Mouse (Mus musculus) embryonic facial prominence, embryonic 14.5 days (tissue): ENCODE results near the gene 1810043G02Rik. TPM values are rescaled to one million over a fixed set of nuclear protein-coding genes. Genes with fewer than 3 reads are reported as not detected.
A peak's percentile ranks its signal among the peaks of the same experiment; 100 is the strongest.
"Not testable (repeated sequence)": the region's sequence is repeated elsewhere in the genome, so short reads cannot be mapped to it uniquely, and the experiment has no call there.

Experiments used
- ATAC-seq: fragments of 200-750 bp; cut with Nextera tagmentation; 2 replicates; pipeline ENCODE4 v1.8.0; 2017; ENCODE audit warnings: low read depth, moderate number of reproducible peaks, moderate TSS enrichment
- DNase-seq: peaks from one replicate; pipeline ENCODE4 v3.0.0-alpha.2; 2015; ENCODE audit warnings: low spot score
- H3K27ac ChIP-seq: fragments of 300-500 bp; sonication (generic); replicated peaks from 2 replicates; pipeline ENCODE4 v1.5.1; 2014; ENCODE audit warnings: low read depth, mild to moderate bottlenecking, low read length, moderate library complexity
- H3K27me3 ChIP-seq: fragments of 300-500 bp; sonication (generic); replicated peaks from 2 replicates; pipeline ENCODE4 v1.6.1; 2014; ENCODE audit warnings: low read length; ENCODE audit not compliant: control insufficient read depth, insufficient read depth
- H3K36me3 ChIP-seq: fragments of 300-500 bp; sonication (generic); 2 replicates; pipeline ENCODE4 v1.6.1; 2014; ENCODE audit warnings: low read length, mixed read lengths; ENCODE audit not compliant: control insufficient read depth, insufficient read depth
- H3K4me1 ChIP-seq: fragments of 300-500 bp; sonication (generic); 2 replicates; pipeline ENCODE4 v1.6.1; 2014; ENCODE audit warnings: antibody characterized with exemption, low read length; ENCODE audit not compliant: control insufficient read depth, insufficient read depth
- H3K4me2 ChIP-seq: fragments of 300-500 bp; sonication (generic); 2 replicates; pipeline ENCODE4 v1.6.1; 2014; ENCODE audit warnings: low read depth, mild to moderate bottlenecking, low read length, moderate library complexity, mixed read lengths
- H3K4me3 ChIP-seq: fragments of 300-500 bp; sonication (generic); 2 replicates; pipeline ENCODE4 v1.5.1; 2014; ENCODE audit warnings: low read depth, mild to moderate bottlenecking, low read length
- H3K9ac ChIP-seq: fragments of 300-500 bp; sonication (generic); 2 replicates; pipeline ENCODE4 v1.6.1; 2014; ENCODE audit warnings: low read depth, mild to moderate bottlenecking, low read length, moderate library complexity, mixed read lengths
- H3K9me3 ChIP-seq: fragments of 300-500 bp; sonication (generic); 2 replicates; pipeline ENCODE4 v1.6.1; 2016; ENCODE audit warnings: low read length; ENCODE audit not compliant: control insufficient read depth
- WGBS: fragments of 180-500 bp; shearing (Covaris S2); extraction: QIAGEN DNeasy Blood & Tissue Kit; methylation state at CpG from one replicate; pipeline ENCODE4 v1.1.7; 2014; 5-methylcytosine and 5-hydroxymethylcytosine counted together
- polyA plus RNA-seq: library from polyadenylated mRNA; unstranded; fragments of >200 nt; fragmentation: Nextera tagmentation; extraction: Ambion mirVana; gene quantifications from 2 replicates; pipeline ENCODE4 v1.2.1, GENCODE M21; 2014

The 1810043G02Rik gene
- polyA plus RNA-seq, 1 experiment from 2014 or later = 27.5 TPM

DNA sequence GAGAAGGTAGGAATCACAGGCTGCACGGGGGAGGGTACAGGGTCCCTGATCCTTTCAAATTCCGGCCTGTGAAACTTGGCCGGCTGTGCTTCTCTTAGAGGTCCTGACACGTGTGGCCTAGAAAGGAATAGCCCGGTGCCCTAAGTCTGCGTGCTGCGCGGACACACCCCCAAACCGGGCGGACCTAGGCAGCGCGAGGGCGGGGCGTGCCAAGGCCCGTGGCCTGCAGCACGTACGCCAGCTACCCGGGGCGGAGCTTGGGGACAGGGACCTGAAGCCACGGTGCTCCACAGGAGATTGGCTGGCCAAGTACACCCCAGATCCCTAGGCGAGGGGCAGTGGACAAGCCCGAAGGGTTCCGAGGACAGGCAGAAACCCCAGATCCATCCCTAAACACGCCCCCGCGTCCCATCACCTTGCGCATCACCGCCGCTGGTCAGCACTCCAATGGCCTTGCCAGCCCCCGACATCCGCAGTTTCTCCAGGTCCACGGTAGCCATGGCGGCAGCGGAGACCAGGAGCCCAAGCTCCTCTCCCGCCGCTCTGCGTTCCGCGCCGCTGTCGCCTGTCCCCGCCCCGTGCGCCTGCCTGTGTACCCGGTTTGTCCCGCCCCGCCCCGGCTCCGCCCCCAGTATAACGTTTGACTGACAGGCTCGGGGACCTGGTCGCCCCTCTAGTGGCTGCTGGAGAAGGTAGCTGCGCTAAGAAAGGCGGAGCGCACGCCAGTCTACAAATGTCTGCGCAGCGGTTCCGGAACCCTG lies 31.0 kb downstream of the 1810043G02Rik start:
- Histone ChIP-seq H3K4me1 (peaks cover 27% of the 10 kb centered on the region), H3K27me3 (no peaks in the 10 kb centered on the region), H3K4me2 (peak overlapping the region; percentile 82), H3K27ac (peak overlapping the region; percentile 96), H3K9me3 (no peaks in the 10 kb centered on the region), H3K4me3 (peak overlapping the region; percentile 86), H3K36me3 (peaks cover 10% of the 10 kb centered on the region; the same call in 1 of the 2 replicates), H3K9ac (peak overlapping the region; percentile 93)
- peak; percentile 97 for ATAC-seq
- WGBS = under 1% methylated on average over 42 of the region's 59 CpGs
- peak; percentile 96 for DNase-seq

DNA sequence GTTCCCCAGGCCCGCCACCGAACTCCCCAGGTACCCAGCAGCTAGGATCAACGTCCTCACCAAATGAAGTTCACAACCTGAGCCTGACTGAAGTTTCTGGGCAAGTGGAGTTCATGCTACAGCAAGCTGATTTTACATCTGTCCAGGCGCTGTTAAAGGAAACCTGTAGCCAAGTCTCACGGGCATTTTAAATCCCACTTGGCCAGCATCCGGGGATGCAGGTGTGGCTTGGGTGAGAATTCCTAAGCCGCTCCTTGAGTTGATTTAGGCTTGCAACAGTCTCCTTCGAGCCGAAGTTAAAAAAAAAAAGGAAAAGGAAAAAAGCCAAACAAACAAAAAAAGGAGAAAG lies 31.6 kb downstream of the 1810043G02Rik start, which contains the start of gene Pfkl:
TSS of gene Pfkl (minus strand) at position 139 of the 349 bp plus-strand sequence.
- peaks cover 27% of the 10 kb centered on the region for H3K4me1 ChIP-seq
- no peaks in the 10 kb centered on the region for H3K9me3 ChIP-seq
- H3K4me3 ChIP-seq = peak within 1 kb of the TSS; percentile 86
- peak within 1 kb of the TSS; percentile 93 for H3K9ac ChIP-seq
- peak within 1 kb of the TSS; percentile 82 for H3K4me2 ChIP-seq
- peaks cover 5% of the 10 kb centered on the region; the same call in 1 of the 2 replicates for H3K36me3 ChIP-seq
- ATAC-seq (peak; percentile 17; the same call in 1 of the 2 replicates), DNase-seq (no peak)
- WGBS = under 1% methylated on average over 9 of the region's 9 CpGs
- H3K27ac ChIP-seq = peak within 1 kb of the TSS; percentile 96
- H3K27me3 ChIP-seq = no peaks in the 10 kb centered on the region

DNA sequence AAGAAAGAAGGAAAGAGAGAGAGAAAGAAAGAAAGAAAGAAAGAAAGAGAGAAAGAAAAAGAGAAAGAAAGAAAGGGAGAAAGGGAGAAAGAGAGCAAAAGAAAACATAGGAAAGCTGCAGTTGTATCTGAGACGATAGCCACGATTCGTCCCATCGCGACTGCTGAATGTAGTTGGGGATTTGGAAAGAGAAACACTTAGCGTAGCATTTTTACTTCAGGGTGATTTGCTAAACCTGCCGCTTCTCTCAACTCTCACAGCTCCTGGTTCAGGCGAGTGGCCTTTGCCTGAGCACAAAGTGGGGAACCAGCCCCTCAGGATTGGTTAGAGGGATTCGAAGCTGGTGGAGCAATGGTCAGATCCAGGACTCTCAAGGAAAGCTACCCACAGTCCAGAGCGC lies 32.0 kb downstream of the 1810043G02Rik start:
- 16% methylated on average over 10 of the region's 10 CpGs for WGBS
- peaks cover 27% of the 10 kb centered on the region for H3K4me1 ChIP-seq
- ATAC-seq = no peak

DNA sequence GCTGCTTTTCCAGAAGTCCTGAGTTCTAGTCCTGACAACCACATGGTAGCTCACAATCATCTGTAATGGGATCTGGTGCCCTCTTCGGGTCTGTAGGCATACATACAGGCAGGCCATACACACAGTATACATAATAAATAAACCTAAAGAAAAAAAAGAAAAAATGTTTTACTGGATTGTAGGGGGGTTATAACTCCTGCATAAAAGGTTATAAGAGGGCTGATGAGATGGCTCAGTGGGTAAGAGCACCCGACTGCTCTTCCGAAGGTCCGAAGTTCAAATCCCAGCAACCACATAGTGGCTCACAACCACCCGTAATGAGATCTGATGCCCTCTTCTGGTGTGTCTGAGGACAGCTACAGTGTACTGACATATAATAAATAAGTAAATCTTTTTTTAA lies 32.8 kb downstream of the 1810043G02Rik start:
- not testable (repeated sequence) for DNase-seq, H3K27ac ChIP-seq, H3K9ac ChIP-seq, H3K9me3 ChIP-seq, H3K36me3 ChIP-seq, H3K4me3 ChIP-seq, H3K27me3 ChIP-seq, H3K4me2 ChIP-seq, ATAC-seq
- WGBS = 91% methylated on average over 5 of the region's 5 CpGs
- H3K4me1 ChIP-seq = peaks cover 27% of the 10 kb centered on the region

More for the DNA sequence above, 32.0 kb downstream of the 1810043G02Rik start:
- Histone ChIP-seq H3K27me3 (no peaks in the 10 kb centered on the region), H3K4me2 (peak overlapping the region; percentile 82), H3K9ac (no peak overlapping the region; the same call in 1 of the 2 replicates), H3K9me3 (no peaks in the 10 kb centered on the region), H3K27ac (no peak overlapping the region), H3K36me3 (peaks cover under 1% of the 10 kb centered on the region; the same call in 1 of the 2 replicates), H3K4me3 (peak overlapping the region; percentile 86)
- DNase-seq = peak; percentile 12

DNA sequence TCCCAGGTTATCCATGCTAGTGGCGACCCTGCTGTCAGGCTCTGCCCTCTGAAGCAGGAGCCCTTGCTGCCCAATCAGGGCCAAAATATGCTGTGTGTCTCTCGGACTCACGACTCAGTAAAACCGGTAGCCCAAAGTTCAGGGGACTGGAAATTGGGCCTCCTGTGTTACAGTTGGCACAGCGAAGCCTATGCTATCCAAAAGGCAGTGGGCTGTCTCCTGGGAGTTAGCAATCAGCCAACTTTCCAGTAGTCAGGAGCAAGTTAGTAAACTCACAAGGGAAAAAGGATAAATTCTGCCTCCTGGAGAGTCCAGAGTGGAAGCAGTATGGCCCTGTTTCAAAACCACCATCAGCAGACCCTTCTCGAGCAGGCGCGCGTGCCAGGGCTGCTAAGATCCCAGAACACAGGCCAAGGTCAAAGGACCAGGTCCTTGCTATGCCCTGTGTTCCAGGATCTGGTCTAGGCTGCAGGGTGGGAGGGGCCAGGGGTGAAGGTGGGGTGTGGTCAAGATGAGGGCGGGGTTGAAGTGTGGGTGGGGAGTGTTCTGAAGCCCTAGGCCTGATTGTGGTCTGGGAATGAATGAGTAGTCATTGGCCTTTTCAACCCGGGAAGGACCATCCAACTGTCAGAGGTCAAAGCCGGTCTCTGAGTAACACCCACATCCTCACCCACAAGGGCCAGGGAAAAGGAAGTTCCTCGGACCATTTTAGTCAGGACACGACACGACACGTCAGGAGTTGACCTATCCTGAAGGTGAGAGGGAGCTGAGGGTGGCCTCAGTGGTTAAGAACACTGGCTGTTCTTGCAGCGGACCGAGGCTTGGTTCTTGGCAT lies 34.6 kb downstream of the 1810043G02Rik start:
- H3K4me1 ChIP-seq = peaks cover 12% of the 10 kb centered on the region
- ATAC-seq (no peak), DNase-seq (no peak)
- no peaks in the 10 kb centered on the region for H3K9me3 ChIP-seq
- H3K4me2 ChIP-seq = no peak overlapping the region
- H3K27me3 ChIP-seq = no peaks in the 10 kb centered on the region
- WGBS = 89% methylated on average over 18 of the region's 18 CpGs
- no peak overlapping the region for H3K9ac ChIP-seq
- no peak overlapping the region for H3K4me3 ChIP-seq
- no peak overlapping the region for H3K27ac ChIP-seq
- H3K36me3 ChIP-seq = no peaks in the 10 kb centered on the region

DNA sequence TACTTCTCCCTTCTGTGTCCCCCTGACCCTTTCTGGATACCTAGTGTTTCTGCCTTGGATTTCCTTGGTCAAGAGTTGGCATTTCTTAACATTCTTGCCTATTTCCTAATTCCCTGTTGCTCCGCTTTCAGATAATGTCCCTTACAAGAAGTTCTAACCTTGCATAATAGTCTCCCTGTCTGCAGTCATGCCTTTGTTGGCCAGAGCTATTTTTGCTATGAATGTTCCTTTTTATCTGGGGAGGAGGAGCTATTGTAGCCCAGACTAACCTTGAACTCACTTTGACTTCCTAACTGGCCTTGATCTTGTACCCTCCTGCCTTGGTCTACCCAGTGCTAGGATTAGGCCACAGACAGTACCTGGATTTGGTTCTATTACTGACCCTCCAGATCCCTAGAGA lies 37.2 kb downstream of the 1810043G02Rik start:
- Histone ChIP-seq H3K4me3 (no peak overlapping the region), H3K9me3 (no peaks in the 10 kb centered on the region), H3K36me3 (no peaks in the 10 kb centered on the region), H3K4me2 (no peak overlapping the region), H3K4me1 (peaks cover 2% of the 10 kb centered on the region; the same call in 1 of the 2 replicates), H3K27me3 (no peaks in the 10 kb centered on the region), H3K9ac (no peak overlapping the region), H3K27ac (no peak overlapping the region)
- ATAC-seq = no peak
- DNase-seq = no peak
- WGBS = 79% methylated on average over 1 of the region's 1 CpGs

DNA sequence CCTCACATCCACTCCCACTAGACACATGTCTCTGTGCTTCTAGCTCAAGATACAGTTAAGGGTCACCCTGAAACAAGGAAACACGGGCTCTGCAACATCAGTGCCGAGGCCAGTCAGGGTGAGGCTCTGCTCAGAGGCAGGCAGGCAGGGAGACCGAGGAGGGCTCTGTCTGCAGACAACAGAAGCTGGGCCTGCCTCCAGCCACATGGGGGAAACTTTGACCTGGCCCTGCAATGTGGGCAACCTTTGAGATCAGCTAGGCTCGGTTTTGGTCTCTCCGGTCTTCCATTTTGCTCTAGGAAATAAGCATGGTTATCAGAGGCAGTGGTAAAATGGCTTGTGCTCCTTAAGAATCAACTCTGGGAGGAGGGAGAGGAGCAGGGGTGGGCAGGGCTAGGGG lies 38.0 kb downstream of the 1810043G02Rik start:
- Histone ChIP-seq H3K9ac (no peak overlapping the region), H3K36me3 (no peaks in the 10 kb centered on the region), H3K4me3 (no peak overlapping the region), H3K4me2 (no peak overlapping the region), H3K9me3 (no peaks in the 10 kb centered on the region), H3K27me3 (no peaks in the 10 kb centered on the region), H3K27ac (no peak overlapping the region), H3K4me1 (no peaks in the 10 kb centered on the region)
- WGBS = 56% methylated on average over 5 of the region's 5 CpGs
- ATAC-seq (no peak), DNase-seq (no peak)

DNA sequence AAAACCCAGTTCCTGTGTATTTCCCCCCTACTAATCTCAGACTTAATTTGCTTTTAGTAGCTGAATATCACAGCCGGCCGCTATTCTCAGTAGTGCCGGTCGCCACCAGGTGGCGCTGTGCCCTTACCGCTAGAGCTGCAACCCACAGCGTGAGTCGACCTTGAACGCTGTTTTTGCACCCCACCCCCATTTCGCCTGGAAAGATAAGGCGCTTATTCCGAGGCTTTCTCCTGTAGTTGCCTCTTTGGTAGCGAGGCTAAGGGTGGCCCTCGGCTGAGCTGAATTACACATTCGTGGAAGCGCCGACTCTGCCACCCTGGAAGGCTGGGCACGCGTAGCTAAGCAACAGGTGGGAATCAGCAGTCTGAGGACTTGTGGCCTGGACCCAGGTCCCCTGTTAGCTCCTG lies 40.5 kb downstream of the 1810043G02Rik start:
- Histone ChIP-seq H3K36me3 (no peaks in the 10 kb centered on the region), H3K4me1 (no peaks in the 10 kb centered on the region), H3K9me3 (no peaks in the 10 kb centered on the region), H3K27me3 (no peaks in the 10 kb centered on the region), H3K4me3 (peak overlapping the region; percentile 7; the same call in 1 of the 2 replicates), H3K9ac (no peak overlapping the region), H3K27ac (no peak overlapping the region), H3K4me2 (peak overlapping the region; percentile 43)
- peak; percentile 89 for DNase-seq
- 16% methylated on average over 19 of the region's 19 CpGs for WGBS
- ATAC-seq = peak; percentile 84; the same call in 1 of the 2 replicates
